ENCODE assay signal across 7 mouse cellular contexts in the genomic region with DNA sequence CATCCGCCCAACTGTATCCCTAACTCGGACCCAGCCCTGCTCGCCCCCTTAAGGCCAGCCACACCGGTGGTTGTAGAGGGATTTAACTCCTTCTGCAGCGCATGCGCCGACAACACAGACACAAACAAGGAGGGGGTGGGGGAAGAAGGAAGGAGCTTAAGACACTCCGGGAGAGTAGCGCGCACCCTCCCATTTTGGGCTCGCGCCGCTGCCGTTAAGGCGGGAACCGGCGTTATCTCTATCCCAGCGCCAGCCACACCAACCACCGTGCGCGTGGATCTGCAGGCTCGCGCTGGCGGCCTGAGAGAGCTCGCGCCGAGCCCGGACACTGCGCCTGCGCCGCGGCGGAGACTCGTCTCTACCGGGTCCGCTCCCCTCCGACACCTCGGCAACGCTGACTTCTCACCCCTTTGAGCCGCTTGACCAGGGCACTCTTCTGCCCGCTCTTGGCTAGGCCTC. TPM values are rescaled to one million over a fixed set of nuclear protein-coding genes. Genes with fewer than 3 reads are reported as not detected.
DNase-seq lines count a peak whose midpoint lies in the region; ATAC-seq lines count a peak whose summit lies in the region.

A gene (plus strand): TSS at position 154 of the 459 bp plus-strand sequence.

- H3K9ac ChIP-seq in intestine, embryonic 16.5 days (ENCODE audit: low read depth, low read length), result peak within 1 kb of the TSS; percentile 82
- peak within 1 kb of the TSS; percentile 83 for H3K9ac ChIP-seq in liver, embryonic 15.5 days

- H3K27ac ChIP-seq in intestine, embryonic 16.5 days (ENCODE audit: low read length), result peak within 1 kb of the TSS; percentile 91
- H3K27ac ChIP-seq in liver, embryonic 15.5 days (replicated peaks), result peak within 1 kb of the TSS; percentile 99

- H3K4me1 ChIP-seq in intestine, embryonic 16.5 days (ENCODE audit: control insufficient read depth, insufficient read depth, low read length), result peaks cover 15% of the 10 kb centered on the region
- peaks cover 48% of the 10 kb centered on the region for H3K4me1 ChIP-seq in liver, embryonic 15.5 days (replicated peaks)

- DNase-seq in urinary bladder, adult 2 months (ENCODE audit: low spot score), result no peak
- DNase-seq in urinary bladder, postnatal 10 days (ENCODE audit: low spot score), result no peak
- DNase-seq in brain, embryonic 18.5 days (ENCODE audit: low read depth, low spot score), result peak; percentile 77
- no peak for DNase-seq in gonadal fat pad, adult 2 months (ENCODE audit: low read depth)
- peak; percentile 79 for DNase-seq in retina, adult 2 months (ENCODE audit: low read depth, low spot score)

- peak within 1 kb of the TSS; percentile 64 for H3K4me3 ChIP-seq in intestine, embryonic 16.5 days (ENCODE audit: low read length)
- peak within 1 kb of the TSS; percentile 69 for H3K4me3 ChIP-seq in liver, embryonic 15.5 days (replicated peaks)

- no peaks in the 10 kb centered on the region for H3K27me3 ChIP-seq in intestine, embryonic 16.5 days (replicated peaks; ENCODE audit: control insufficient read depth, insufficient read depth, low read length)
- H3K27me3 ChIP-seq in liver, embryonic 15.5 days, result no peaks in the 10 kb centered on the region

- ATAC-seq in intestine, embryonic 16.5 days, result peak; percentile 79
- ATAC-seq in liver, embryonic 15.5 days (ENCODE audit: insufficient read depth), result peak; percentile 84

- WGBS in intestine, embryonic 16.5 days, result under 1% methylated on average over 41 of the region's 41 CpGs
- WGBS in liver, embryonic 15.5 days (ENCODE audit: insufficient replicate concordance), result under 1% methylated on average over 41 of the region's 41 CpGs

- peak within 1 kb of the TSS; percentile 81 for H3K4me2 ChIP-seq in intestine, embryonic 16.5 days (ENCODE audit: low read depth, low read length)
- peak within 1 kb of the TSS; percentile 72 for H3K4me2 ChIP-seq in liver, embryonic 15.5 days

- peaks cover 5% of the 10 kb centered on the region for H3K36me3 ChIP-seq in intestine, embryonic 16.5 days (ENCODE audit: control insufficient read depth, insufficient read depth, low read length)
- H3K36me3 ChIP-seq in liver, embryonic 15.5 days (replicated peaks), result peaks cover 49% of the 10 kb centered on the region

- H3K9me3 ChIP-seq in intestine, embryonic 16.5 days (ENCODE audit: control insufficient read depth, low read length), result no peaks in the 10 kb centered on the region
- no peaks in the 10 kb centered on the region for H3K9me3 ChIP-seq in liver, embryonic 15.5 days (replicated peaks)

RNA-seq across cellular contexts. Expression of the gene that starts here (rescaled TPM):
- polyA plus RNA-seq in urinary bladder, adult 2 months (2012; rRNA removed), result 55.7 and 64.4 TPM in 2 replicates
- 57.6 and 61.5 TPM in 2 replicates for polyA plus RNA-seq in gonadal fat pad, adult 2 months (2012; rRNA removed)
- 82.0 and 90.2 TPM in 2 replicates for polyA plus RNA-seq in intestine, embryonic 16.5 days (2015; fragmentation: Nextera tagmentation; extraction: Ambion mirVana)
- polyA plus RNA-seq in liver, embryonic 15.5 days (2015; fragmentation: Nextera tagmentation; extraction: Ambion mirVana), result 39.3 and 39.5 TPM in 2 replicates

Comparison
In these comparisons a context has a peak if more than half of its experiments do, and no peak if none do; other contexts are left out.
1. DNase-seq: peak in brain, embryonic 18.5 days (single experiment) and retina, adult 2 months (single experiment); none in urinary bladder, adult 2 months (single experiment), urinary bladder, postnatal 10 days (single experiment) and gonadal fat pad, adult 2 months (single experiment).